Mouse (Mus musculus) kidney, adult 2 months (tissue): Measurements from ENCODE around the gene Tmem53.

Source experiments
- CTCF ChIP-seq: fragments of 200-500 bp; conservative IDR thresholded peaks from 2 replicates; pipeline ENCODE4 v1.5.1; 2011; ENCODE audit warnings: low read depth, mild to moderate bottlenecking, control low read depth, low read length, moderate library complexity, mixed read lengths; ENCODE audit not compliant: insufficient read depth, insufficient read length
- POLR2A ChIP-seq: fragments of 200-500 bp; IDR thresholded peaks from one replicate; pipeline ENCODE4 v1.6.1; 2011; ENCODE audit warnings: low read depth, low read length, control low read depth

GRCm38 (mm10) chr4:117302027-117302806, 50.5 kb downstream of the Tmem53 start:
- TF ChIP-seq CTCF (no peak), POLR2A (no peak)
